Mouse (Mus musculus) cerebellum, postnatal 36 days (tissue): ENCODE data around the gene Dchs2.

Experiments
- DNase-seq, 2 experiments: peaks; one replicate each; pipeline ENCODE4 v3.0.0; 2021 to 2022; ENCODE audit warnings: mixed read lengths in 2 of 2

The Dchs2 gene

GRCm38 (mm10) chr3:83156165-83156564 lies 28.4 kb downstream of the Dchs2 start:
- no peak for DNase-seq

GRCm38 (mm10) chr3:83161542-83162231 lies 33.9 kb downstream of the Dchs2 start:
- no peak for DNase-seq

GRCm38 (mm10) chr3:83163676-83164075 lies 35.9 kb downstream of the Dchs2 start:
- DNase-seq: no peak

- DNase-seq: no peak
Measured at GRCm38 (mm10) chr3:83185527-83185926, 57.8 kb downstream of the Dchs2 start.

- DNase-seq: no peak
Measured at GRCm38 (mm10) chr3:83191271-83191670, 63.5 kb downstream of the Dchs2 start.

GRCm38 (mm10) chr3:83192401-83192800 lies 64.7 kb downstream of the Dchs2 start:
- no peak for DNase-seq

GRCm38 (mm10) chr3:83194911-83195310 lies 67.2 kb downstream of the Dchs2 start:
- no peak for DNase-seq

- no peak for DNase-seq
Measured at GRCm38 (mm10) chr3:83201286-83201980, 73.7 kb downstream of the Dchs2 start.

GRCm38 (mm10) chr3:83205073-83205668 lies 77.4 kb downstream of the Dchs2 start:
- no peak for DNase-seq

GRCm38 (mm10) chr3:83209646-83210045 lies 81.9 kb downstream of the Dchs2 start:
- DNase-seq: no peak

GRCm38 (mm10) chr3:83210210-83210609 lies 82.5 kb downstream of the Dchs2 start:
- DNase-seq: no peak

GRCm38 (mm10) chr3:83211939-83212338 lies 84.2 kb downstream of the Dchs2 start:
- no peak for DNase-seq

GRCm38 (mm10) chr3:83212578-83212977 lies 84.8 kb downstream of the Dchs2 start:
- DNase-seq: no peak

- no peak for DNase-seq
Measured at GRCm38 (mm10) chr3:83218059-83218458, 90.3 kb downstream of the Dchs2 start.

- DNase-seq: no peak
Measured at GRCm38 (mm10) chr3:83220101-83220500, 92.4 kb downstream of the Dchs2 start.

- no peak for DNase-seq
Measured at GRCm38 (mm10) chr3:83222125-83222524, 94.4 kb downstream of the Dchs2 start.

- no peak for DNase-seq
Measured at GRCm38 (mm10) chr3:83228383-83228782, 100.6 kb downstream of the Dchs2 start.

- no peak for DNase-seq
Measured at GRCm38 (mm10) chr3:83230326-83230725, 102.6 kb downstream of the Dchs2 start.

GRCm38 (mm10) chr3:83234457-83234856 lies 106.7 kb downstream of the Dchs2 start:
- no peak for DNase-seq

GRCm38 (mm10) chr3:83235061-83235460 lies 107.3 kb downstream of the Dchs2 start:
- DNase-seq: no peak

GRCm38 (mm10) chr3:83246536-83246935 lies 118.8 kb downstream of the Dchs2 start:
- DNase-seq: no peak

- no peak for DNase-seq
Measured at GRCm38 (mm10) chr3:83250001-83250545, 122.3 kb downstream of the Dchs2 start.

- no peak for DNase-seq
Measured at GRCm38 (mm10) chr3:83251899-83252298, 124.2 kb downstream of the Dchs2 start.

- no peak for DNase-seq
Measured at GRCm38 (mm10) chr3:83259421-83259820, 131.7 kb downstream of the Dchs2 start.
